Comparison of ENCODE assay signal across 8 mouse cellular contexts in genomic region chr11:75166861-75167642, GRCm38 (mm10). TPM values are rescaled to one million over a fixed set of nuclear protein-coding genes. Genes with fewer than 3 reads are reported as not detected.
DNase-seq lines count a peak whose midpoint lies in the region; ATAC-seq lines count a peak whose summit lies in the region.

No protein-coding gene starts in this region.

- ATAC-seq in midbrain, embryonic 11.5 days (ENCODE audit: low FRiP score), result no peak
- no peak for ATAC-seq in megakaryocyte-erythroid progenitor cell, adult 5-6 weeks (replicated peaks; ENCODE audit: low FRiP score, low TSS enrichment, poor library complexity, severe bottlenecking)

- peaks cover 98% of the 10 kb centered on the region for H3K27me3 ChIP-seq in heart, embryonic 10.5 days (ENCODE audit: insufficient read depth, poor library complexity, severe bottlenecking)
- peaks cover 85% of the 10 kb centered on the region for H3K27me3 ChIP-seq in midbrain, embryonic 11.5 days (ENCODE audit: control insufficient read depth, insufficient read depth, low read length)

- intact Hi-C loops in left cerebral cortex, postnatal 25 days (cut with DNase I), result no loop called here

- peaks cover 26% of the 10 kb centered on the region for H3K36me3 ChIP-seq in heart, embryonic 10.5 days
- no peaks in the 10 kb centered on the region for H3K36me3 ChIP-seq in midbrain, embryonic 11.5 days (ENCODE audit: control insufficient read depth, insufficient read depth, low read length)

- H3K4me3 ChIP-seq in heart, embryonic 10.5 days, result peak overlapping the region; percentile 72
- peak overlapping the region; percentile 15 for H3K4me3 ChIP-seq in midbrain, embryonic 11.5 days (ENCODE audit: low read depth, low read length)

- H3K9ac ChIP-seq in midbrain, embryonic 11.5 days (ENCODE audit: low read length), result no peak overlapping the region

- peak overlapping the region; percentile 77 for H3K27ac ChIP-seq in heart, embryonic 10.5 days
- no peak overlapping the region for H3K27ac ChIP-seq in midbrain, embryonic 11.5 days (ENCODE audit: low read depth, low read length)

- peak overlapping the region; percentile 24 for H3K4me2 ChIP-seq in midbrain, embryonic 11.5 days

- peaks cover 72% of the 10 kb centered on the region for H3K4me1 ChIP-seq in heart, embryonic 10.5 days
- peaks cover 35% of the 10 kb centered on the region for H3K4me1 ChIP-seq in midbrain, embryonic 11.5 days (ENCODE audit: control insufficient read depth, insufficient read depth, low read length)

- WGBS in heart, embryonic 10.5 days, result 2% methylated on average over 68 of the region's 68 CpGs
- WGBS in midbrain, embryonic 11.5 days, result 1% methylated on average over 64 of the region's 68 CpGs

- H3K9me3 ChIP-seq in heart, embryonic 10.5 days, result no peaks in the 10 kb centered on the region
- H3K9me3 ChIP-seq in midbrain, embryonic 11.5 days (ENCODE audit: control insufficient read depth, low read length), result no peaks in the 10 kb centered on the region

- DNase-seq in kidney, adult 18-20 months, result peak; percentile 72
- DNase-seq in kidney, adult 11 months, result no peak
- peak; percentile 80 for DNase-seq in ZHBTc4 (ENCODE audit: low read depth, low spot score)
- no peak for DNase-seq in heart, embryonic 10.5 days (ENCODE audit: low spot score)
- peak; percentile 68 for DNase-seq in kidney, postnatal 10 days
- DNase-seq in midbrain, embryonic 11.5 days (ENCODE audit: low spot score, missing footprints), result peak; percentile 93
- no peak for DNase-seq in left cerebral cortex, postnatal 25 days (ENCODE audit: low spot score in 2 of 2)

RNA-seq across cellular contexts. Expression of gene Hic1, which starts 2.3 kb away (rescaled TPM):
- polyA plus RNA-seq in heart, embryonic 10.5 days (2016; fragmentation: Nextera tagmentation; extraction: Ambion mirVana), result 1.9 and 2.1 TPM in 2 replicates
- 0.34 and 0.57 TPM in 2 replicates for polyA plus RNA-seq in midbrain, embryonic 11.5 days (2014; fragmentation: Nextera tagmentation; extraction: Ambion mirVana)
- total RNA-seq in megakaryocyte-erythroid progenitor cell, adult 5-6 weeks (2014; fragmentation: Nextera tagmentation), result 0.17 TPM in 1 of 2 replicates, not detected in the other
- 0.52 TPM in 1 of 2 replicates, not detected in the other for total RNA-seq in megakaryocyte-erythroid progenitor cell, adult 5-6 weeks (2017)
- 1 to 10 TPM; 3.3 to 3.5 TPM for total RNA-seq in left cerebral cortex, postnatal 25 days (2021)

RNA-seq across cellular contexts. Expression of gene Ovca2, which starts 11.6 kb away (rescaled TPM):
- 24.0 and 29.0 TPM in 2 replicates for polyA plus RNA-seq in heart, embryonic 10.5 days (2016; fragmentation: Nextera tagmentation; extraction: Ambion mirVana)
- polyA plus RNA-seq in midbrain, embryonic 11.5 days (2014; fragmentation: Nextera tagmentation; extraction: Ambion mirVana), result 28.5 and 29.8 TPM in 2 replicates
- 18.8 and 21.3 TPM in 2 replicates for total RNA-seq in megakaryocyte-erythroid progenitor cell, adult 5-6 weeks (2014; fragmentation: Nextera tagmentation)
- total RNA-seq in megakaryocyte-erythroid progenitor cell, adult 5-6 weeks (2017), result 17.6 and 29.0 TPM in 2 replicates
- 10 to 100 TPM; 12.4 to 13.9 TPM for total RNA-seq in left cerebral cortex, postnatal 25 days (2021)

RNA-seq across cellular contexts. Expression of gene Dph1, which starts 24.0 kb away (rescaled TPM):
- 26.8 and 28.0 TPM in 2 replicates for polyA plus RNA-seq in heart, embryonic 10.5 days (2016; fragmentation: Nextera tagmentation; extraction: Ambion mirVana)
- polyA plus RNA-seq in midbrain, embryonic 11.5 days (2014; fragmentation: Nextera tagmentation; extraction: Ambion mirVana), result 15.3 and 17.3 TPM in 2 replicates
- 22.3 and 25.0 TPM in 2 replicates for total RNA-seq in megakaryocyte-erythroid progenitor cell, adult 5-6 weeks (2014; fragmentation: Nextera tagmentation)
- total RNA-seq in megakaryocyte-erythroid progenitor cell, adult 5-6 weeks (2017), result 13.3 and 14.2 TPM in 2 replicates
- 10 to 100 TPM; 26.9 to 27.2 TPM for total RNA-seq in left cerebral cortex, postnatal 25 days (2021)

RNA-seq across cellular contexts. Expression of gene Rtn4rl1, which starts 26.5 kb away (rescaled TPM):
- 9.7 and 16.6 TPM in 2 replicates for polyA plus RNA-seq in heart, embryonic 10.5 days (2016; fragmentation: Nextera tagmentation; extraction: Ambion mirVana)
- 4.6 TPM in 2 replicates for polyA plus RNA-seq in midbrain, embryonic 11.5 days (2014; fragmentation: Nextera tagmentation; extraction: Ambion mirVana)
- not detected in 2 replicates for total RNA-seq in megakaryocyte-erythroid progenitor cell, adult 5-6 weeks (2014; fragmentation: Nextera tagmentation)
- 0.80 TPM in 1 of 2 replicates, not detected in the other for total RNA-seq in megakaryocyte-erythroid progenitor cell, adult 5-6 weeks (2017)
- total RNA-seq in left cerebral cortex, postnatal 25 days (2021), result 10 to 100 TPM; 76.5 to 90.2 TPM

Comparison
In these comparisons a context has a peak if more than half of its experiments do, and no peak if none do; other contexts are left out.
1. DNase-seq: peak in kidney, adult 18-20 months (single experiment), ZHBTc4 (single experiment), kidney, postnatal 10 days (single experiment) and midbrain, embryonic 11.5 days (single experiment); none in kidney, adult 11 months (single experiment), heart, embryonic 10.5 days (single experiment) and left cerebral cortex, postnatal 25 days (0 of 2).